Mouse (Mus musculus): Measurements from ENCODE around the gene Tmem203. TPM values are rescaled to one million over a fixed set of nuclear protein-coding genes. Genes with fewer than 3 reads are reported as not detected.
A peak's percentile ranks its signal among the peaks of the same experiment; 100 is the strongest.

Tmem203 gene
- polyA plus RNA-seq, 1 experiment from 2014 or later, result 14.7 TPM

- Histone ChIP-seq H3K9ac (ENCODE audit: low read length) (peak overlapping the region; percentile 91), H3K27ac (ENCODE audit: low read depth, low read length) (no peak overlapping the region), H3K4me1 (ENCODE audit: control insufficient read depth, insufficient read depth, low read length) (peaks cover 20% of the 10 kb centered on the region), H3K4me3 (ENCODE audit: low read depth, low read length) (peak overlapping the region; percentile 83), H3K36me3 (ENCODE audit: control insufficient read depth, insufficient read depth, low read length) (peaks cover 16% of the 10 kb centered on the region), H3K9me3 (ENCODE audit: control insufficient read depth, low read length) (no peaks in the 10 kb centered on the region), H3K4me2 (peak overlapping the region; percentile 70), H3K27me3 (ENCODE audit: control insufficient read depth, insufficient read depth, low read length) (no peaks in the 10 kb centered on the region)
- DNase-seq (ENCODE audit: low spot score, missing footprints) (peak; percentile 86), ATAC-seq (ENCODE audit: low FRiP score) (no peak)
- 40% methylated on average over 16 of the region's 16 CpGs for WGBS
These were observed 17.8 kb downstream of the Tmem203 start for GRCm38 (mm10) chr2:25273010-25273409.

- ATAC-seq (ENCODE audit: low FRiP score), result no peak
- H3K4me1 ChIP-seq (ENCODE audit: control insufficient read depth, insufficient read depth, low read length), result no peaks in the 10 kb centered on the region
- H3K9ac ChIP-seq (ENCODE audit: low read length), result no peak overlapping the region
- no peak overlapping the region for H3K27ac ChIP-seq (ENCODE audit: low read depth, low read length)
- H3K9me3 ChIP-seq (ENCODE audit: control insufficient read depth, low read length), result no peaks in the 10 kb centered on the region
- WGBS, result 61% methylated on average over 13 of the region's 13 CpGs
- peak; percentile 96 for DNase-seq (ENCODE audit: low spot score, missing footprints)
- H3K27me3 ChIP-seq (ENCODE audit: control insufficient read depth, insufficient read depth, low read length), result no peaks in the 10 kb centered on the region
- H3K4me3 ChIP-seq (ENCODE audit: low read depth, low read length), result no peak overlapping the region
- H3K4me2 ChIP-seq, result no peak overlapping the region
- peaks cover 40% of the 10 kb centered on the region for H3K36me3 ChIP-seq (ENCODE audit: control insufficient read depth, insufficient read depth, low read length)
These were observed 24.0 kb downstream of the Tmem203 start for GRCm38 (mm10) chr2:25278928-25279882.

- H3K27me3 ChIP-seq (ENCODE audit: control insufficient read depth, insufficient read depth, low read length), result peaks cover 28% of the 10 kb centered on the region
- no peak overlapping the region for H3K4me2 ChIP-seq
- no peak overlapping the region for H3K4me3 ChIP-seq (ENCODE audit: low read depth, low read length)
- H3K9ac ChIP-seq (ENCODE audit: low read length), result no peak overlapping the region
- no peak overlapping the region for H3K27ac ChIP-seq (ENCODE audit: low read depth, low read length)
- DNase-seq (ENCODE audit: low spot score, missing footprints), result no peak
- H3K4me1 ChIP-seq (ENCODE audit: control insufficient read depth, insufficient read depth, low read length), result no peaks in the 10 kb centered on the region
- ATAC-seq (ENCODE audit: low FRiP score), result no peak
- H3K9me3 ChIP-seq (ENCODE audit: control insufficient read depth, low read length), result no peaks in the 10 kb centered on the region
- 89% methylated on average over 2 of the region's 2 CpGs for WGBS
- peaks cover 32% of the 10 kb centered on the region for H3K36me3 ChIP-seq (ENCODE audit: control insufficient read depth, insufficient read depth, low read length)
These were observed 30.3 kb downstream of the Tmem203 start for GRCm38 (mm10) chr2:25285551-25285950.

GRCm38 (mm10) chr2:25286314-25286713 is 31.1 kb downstream of the Tmem203 start:
- no peak for ATAC-seq (ENCODE audit: low FRiP score)
- Histone ChIP-seq H3K4me1 (ENCODE audit: control insufficient read depth, insufficient read depth, low read length) (no peaks in the 10 kb centered on the region), H3K27ac (ENCODE audit: low read depth, low read length) (no peak overlapping the region), H3K27me3 (ENCODE audit: control insufficient read depth, insufficient read depth, low read length) (peaks cover 35% of the 10 kb centered on the region), H3K4me3 (ENCODE audit: low read depth, low read length) (no peak overlapping the region), H3K4me2 (no peak overlapping the region), H3K9ac (ENCODE audit: low read length) (no peak overlapping the region), H3K36me3 (ENCODE audit: control insufficient read depth, insufficient read depth, low read length) (peaks cover 27% of the 10 kb centered on the region), H3K9me3 (ENCODE audit: control insufficient read depth, low read length) (no peaks in the 10 kb centered on the region)
- 81% methylated on average over 1 of the region's 1 CpGs for WGBS
- DNase-seq (ENCODE audit: low spot score, missing footprints), result no peak

GRCm38 (mm10) chr2:25286837-25287636 is 31.8 kb downstream of the Tmem203 start:
- ATAC-seq (ENCODE audit: low FRiP score), result no peak
- Histone ChIP-seq H3K4me1 (ENCODE audit: control insufficient read depth, insufficient read depth, low read length) (peaks cover under 1% of the 10 kb centered on the region; the same call in 1 of the 2 replicates), H3K9me3 (ENCODE audit: control insufficient read depth, low read length) (no peaks in the 10 kb centered on the region), H3K4me3 (ENCODE audit: low read depth, low read length) (no peak overlapping the region), H3K27me3 (ENCODE audit: control insufficient read depth, insufficient read depth, low read length) (peaks cover 43% of the 10 kb centered on the region), H3K36me3 (ENCODE audit: control insufficient read depth, insufficient read depth, low read length) (peaks cover 24% of the 10 kb centered on the region), H3K4me2 (no peak overlapping the region), H3K27ac (ENCODE audit: low read depth, low read length) (no peak overlapping the region), H3K9ac (ENCODE audit: low read length) (no peak overlapping the region)
- DNase-seq (ENCODE audit: low spot score, missing footprints), result no peak
- WGBS, result 62% methylated on average over 7 of the region's 7 CpGs

GRCm38 (mm10) chr2:25287927-25288649 is 32.8 kb downstream of the Tmem203 start, which contains the start of gene Tmem210:
Gene Tmem210 (plus strand): TSS chr2:25288145.
- Histone ChIP-seq H3K9me3 (ENCODE audit: control insufficient read depth, low read length) (no peaks in the 10 kb centered on the region), H3K4me2 (no peak within 1 kb of the TSS), H3K36me3 (ENCODE audit: control insufficient read depth, insufficient read depth, low read length) (peaks cover 21% of the 10 kb centered on the region), H3K9ac (ENCODE audit: low read length) (no peak within 1 kb of the TSS), H3K27me3 (ENCODE audit: control insufficient read depth, insufficient read depth, low read length) (peaks cover 51% of the 10 kb centered on the region), H3K27ac (ENCODE audit: low read depth, low read length) (no peak within 1 kb of the TSS), H3K4me1 (ENCODE audit: control insufficient read depth, insufficient read depth, low read length) (peaks cover 5% of the 10 kb centered on the region; the same call in 1 of the 2 replicates), H3K4me3 (ENCODE audit: low read depth, low read length) (no peak within 1 kb of the TSS)
- ATAC-seq (ENCODE audit: low FRiP score) (no peak), DNase-seq (ENCODE audit: low spot score, missing footprints) (no peak)
- WGBS, result 81% methylated on average over 6 of the region's 6 CpGs

GRCm38 (mm10) chr2:25288734-25289345 is 33.6 kb downstream of the Tmem203 start:
- DNase-seq (ENCODE audit: low spot score, missing footprints) (no peak), ATAC-seq (ENCODE audit: low FRiP score) (no peak)
- H3K9me3 ChIP-seq (ENCODE audit: control insufficient read depth, low read length), result no peaks in the 10 kb centered on the region
- peaks cover 19% of the 10 kb centered on the region for H3K36me3 ChIP-seq (ENCODE audit: control insufficient read depth, insufficient read depth, low read length)
- no peak overlapping the region for H3K4me3 ChIP-seq (ENCODE audit: low read depth, low read length)
- no peak overlapping the region for H3K4me2 ChIP-seq
- no peak overlapping the region for H3K27ac ChIP-seq (ENCODE audit: low read depth, low read length)
- H3K4me1 ChIP-seq (ENCODE audit: control insufficient read depth, insufficient read depth, low read length), result peaks cover 5% of the 10 kb centered on the region; the same call in 1 of the 2 replicates
- no peak overlapping the region for H3K9ac ChIP-seq (ENCODE audit: low read length)
- peaks cover 54% of the 10 kb centered on the region for H3K27me3 ChIP-seq (ENCODE audit: control insufficient read depth, insufficient read depth, low read length)
- WGBS, result 77% methylated on average over 7 of the region's 7 CpGs

- 10% methylated on average over 11 of the region's 11 CpGs for WGBS
- Histone ChIP-seq H3K9ac (ENCODE audit: low read length) (no peak within 1 kb of the TSS), H3K4me1 (ENCODE audit: control insufficient read depth, insufficient read depth, low read length) (peaks cover 5% of the 10 kb centered on the region; the same call in 1 of the 2 replicates), H3K27ac (ENCODE audit: low read depth, low read length) (no peak within 1 kb of the TSS), H3K4me3 (ENCODE audit: low read depth, low read length) (no peak within 1 kb of the TSS), H3K9me3 (ENCODE audit: control insufficient read depth, low read length) (no peaks in the 10 kb centered on the region), H3K27me3 (ENCODE audit: control insufficient read depth, insufficient read depth, low read length) (peaks cover 56% of the 10 kb centered on the region), H3K36me3 (ENCODE audit: control insufficient read depth, insufficient read depth, low read length) (peaks cover 14% of the 10 kb centered on the region), H3K4me2 (no peak within 1 kb of the TSS)
- DNase-seq (ENCODE audit: low spot score, missing footprints), result peak; percentile 82
- ATAC-seq (ENCODE audit: low FRiP score), result no peak
These were observed 34.4 kb downstream of the Tmem203 start, which contains the start of gene Lrrc26 for GRCm38 (mm10) chr2:25289651-25290050. Gene Lrrc26 (plus strand): TSS chr2:25289915.

Data from midbrain, embryonic 11.5 days (tissue).